Mouse (Mus musculus) frontal cortex, postnatal 36 days (tissue): ENCODE measurements around the gene Arf4.

ENCODE experiments used
- DNase-seq, 2 experiments: peaks; one replicate each; pipeline ENCODE4 v3.0.0; 2022; ENCODE audit warnings: low spot score in 2 of 2

Arf4 gene

DNA sequence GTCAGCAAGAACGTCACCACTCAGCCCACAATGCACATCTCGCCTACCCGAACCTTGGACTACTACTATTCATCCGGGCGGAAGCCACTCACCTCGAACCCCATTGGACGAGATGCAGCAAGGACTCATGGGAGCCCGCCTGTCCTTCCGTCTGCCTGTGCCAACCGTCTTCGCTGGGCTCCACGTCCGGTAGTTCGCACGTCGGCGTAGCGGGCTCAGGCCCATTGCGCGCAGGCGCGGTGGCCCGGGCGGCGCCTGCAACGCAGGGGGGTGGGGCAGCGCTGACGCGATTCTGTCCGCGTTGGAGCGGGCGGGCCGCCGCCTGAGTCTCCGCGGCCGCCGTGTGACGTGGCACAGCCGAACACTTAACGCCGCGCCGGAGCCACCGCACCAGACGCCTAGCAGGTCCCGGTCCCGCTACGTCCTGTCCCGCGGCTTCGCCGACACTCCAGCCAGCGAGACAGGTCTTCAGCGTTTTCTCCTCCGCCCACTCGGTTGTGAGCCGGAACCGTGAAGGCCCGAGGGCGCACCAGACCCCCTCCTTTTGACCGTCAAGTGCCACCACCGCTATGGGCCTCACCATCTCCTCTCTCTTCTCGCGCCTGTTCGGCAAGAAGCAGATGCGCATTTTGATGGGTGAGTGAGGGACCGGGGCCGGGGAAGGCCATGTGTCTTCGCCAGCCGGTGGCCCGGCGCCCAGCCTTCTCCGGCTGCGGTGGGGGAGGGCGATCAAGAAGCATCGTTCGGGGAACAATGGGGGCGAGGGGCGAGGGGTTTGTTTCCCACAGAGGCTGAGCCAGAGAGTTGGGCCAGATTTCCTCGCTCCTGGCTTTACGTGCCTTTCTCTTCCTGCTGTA is at the start of gene Arf4:
Gene Arf4 (plus strand): TSS at position 224 of the 857 bp plus-strand sequence.
- peak; percentile 98 to 99 for DNase-seq

DNA sequence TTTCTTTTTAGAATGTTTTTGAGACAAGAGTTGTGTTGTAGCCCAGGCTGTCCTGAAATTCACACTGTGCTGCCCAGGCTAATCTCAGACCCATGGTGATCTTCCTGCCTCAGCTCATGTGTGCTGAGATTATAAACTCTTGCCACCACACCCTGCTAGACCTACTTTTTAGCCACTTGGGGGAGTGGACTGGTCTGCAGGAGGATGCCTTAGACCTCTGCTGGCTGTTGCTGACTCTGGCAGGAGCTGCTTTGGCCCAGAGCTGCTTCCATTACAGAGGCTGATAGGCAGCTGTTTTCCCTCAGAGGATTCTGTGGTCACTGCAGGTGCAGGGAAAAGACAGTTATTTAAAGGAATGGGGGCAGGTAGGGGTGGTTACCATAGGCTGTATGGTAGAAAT is 46.5 kb upstream of the Arf4 start:
- DNase-seq: no peak

DNA sequence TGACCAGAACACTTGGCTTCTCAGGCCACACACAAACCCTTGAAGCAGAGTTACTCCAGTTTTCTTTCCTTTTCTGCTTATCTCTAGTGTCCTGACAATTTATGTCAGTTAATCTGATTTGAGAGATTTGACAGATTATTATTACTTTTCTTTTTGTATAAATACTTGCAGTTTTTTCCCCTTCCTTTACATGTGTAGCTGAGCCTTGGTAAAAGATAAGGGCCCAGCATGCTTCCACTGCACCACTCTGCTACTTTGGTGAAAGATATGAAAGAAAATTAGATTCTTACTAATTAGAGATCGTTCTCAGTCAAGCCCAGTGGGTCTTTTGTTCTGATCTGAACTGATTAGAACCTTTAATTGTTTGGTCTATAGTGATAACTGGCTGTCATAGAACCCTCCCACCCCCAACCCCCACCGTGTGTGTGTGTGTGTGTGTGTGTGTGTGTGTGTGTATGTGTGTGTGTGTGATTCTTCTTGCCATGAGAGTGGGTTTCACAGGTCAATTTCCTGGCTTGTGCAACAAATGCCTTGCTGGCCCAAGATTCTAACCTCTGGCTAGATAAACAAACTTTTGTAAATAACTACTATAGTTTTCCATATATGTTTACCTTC is 44.5 kb upstream of the Arf4 start:
- DNase-seq: no peak

DNA sequence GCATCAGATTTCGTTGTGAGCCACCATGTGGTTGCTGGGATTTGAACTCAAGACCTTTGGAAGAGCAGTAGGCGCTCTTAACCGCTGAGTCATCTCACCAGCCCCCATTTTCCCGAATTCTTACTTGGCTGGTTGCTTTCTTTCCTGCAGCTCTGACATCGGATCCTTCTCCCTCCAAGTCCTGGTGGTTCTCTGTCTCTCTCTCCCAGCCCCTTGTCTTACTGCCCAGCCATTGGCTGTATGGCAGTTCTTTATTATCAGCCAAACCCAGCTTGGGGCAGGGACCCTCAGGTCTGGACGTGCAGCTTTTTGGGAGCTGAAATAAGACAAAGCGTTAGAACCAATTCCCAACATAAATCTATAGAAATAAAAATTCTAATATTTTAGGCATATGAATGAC is 42.7 kb upstream of the Arf4 start:
- DNase-seq: no peak

DNA sequence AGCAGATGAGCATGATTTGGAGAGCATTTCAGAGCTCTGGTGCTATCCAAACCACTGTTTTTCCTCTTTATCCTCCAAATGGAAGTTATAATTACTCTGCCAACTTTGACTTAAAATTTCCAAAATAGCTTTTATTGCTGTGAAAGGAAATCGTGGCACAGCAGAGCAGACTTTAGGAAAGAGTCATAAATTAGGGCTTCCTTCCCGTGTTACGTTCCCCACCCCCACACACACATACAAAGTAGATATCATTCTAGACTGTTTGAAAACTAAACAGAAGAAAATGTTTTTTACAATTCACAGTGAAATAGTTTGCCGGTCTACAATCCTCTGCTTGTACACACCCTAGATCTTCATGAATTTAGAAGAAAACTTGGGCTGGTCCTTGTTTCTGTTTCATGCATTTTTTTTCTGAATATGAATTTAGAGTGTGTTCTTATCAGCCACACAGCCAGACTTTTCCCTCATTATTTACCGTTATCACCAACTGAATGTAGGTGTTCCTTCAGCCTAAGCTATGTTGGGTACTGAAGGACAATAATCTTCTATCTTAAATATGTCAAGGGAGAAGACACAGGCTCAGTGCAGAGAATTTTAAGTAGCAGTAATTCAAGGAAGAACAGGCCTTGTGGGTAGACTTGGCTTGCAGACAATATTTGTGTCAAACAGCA is 42.0 kb upstream of the Arf4 start:
- DNase-seq: no peak

DNA sequence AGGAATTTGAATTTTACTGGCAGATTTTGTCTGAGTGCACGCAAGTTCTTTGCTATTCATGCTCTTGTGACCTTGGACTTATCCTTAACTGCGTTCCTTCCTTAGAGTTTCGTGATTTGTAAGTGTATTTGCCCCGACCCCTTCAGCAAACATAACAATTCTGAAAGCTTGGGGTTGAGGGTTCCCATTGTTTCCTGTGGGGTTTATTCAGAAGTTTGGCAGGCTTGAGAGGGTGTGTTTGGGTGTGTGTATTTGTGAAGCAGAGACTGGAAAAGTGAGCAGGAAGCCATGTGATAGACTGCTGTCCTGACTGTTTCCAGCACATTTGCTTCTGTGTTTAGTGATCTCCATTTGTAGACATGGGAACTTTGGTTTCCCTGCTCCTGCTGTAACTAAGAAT is 32.5 kb upstream of the Arf4 start:
- no peak for DNase-seq

DNA sequence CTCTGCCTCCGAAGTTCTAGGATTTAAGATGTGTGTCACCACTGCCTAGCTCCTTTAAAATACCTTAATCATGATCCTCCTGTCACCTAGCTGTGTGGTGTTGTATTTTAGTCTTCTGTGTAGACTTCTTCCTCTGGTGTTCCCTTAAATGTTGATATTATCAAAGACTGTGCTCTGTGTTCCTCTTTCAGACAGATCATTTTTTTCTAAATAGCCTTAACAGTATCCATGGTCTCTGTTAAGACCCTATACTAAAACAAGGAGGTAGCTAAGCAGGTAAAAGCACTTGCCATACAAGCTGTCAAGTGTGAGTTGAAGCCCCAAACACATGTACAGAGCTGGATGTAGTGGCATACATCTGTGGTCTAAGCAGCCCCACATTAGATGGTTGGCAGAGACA is 28.2 kb upstream of the Arf4 start:
- DNase-seq: no peak

DNA sequence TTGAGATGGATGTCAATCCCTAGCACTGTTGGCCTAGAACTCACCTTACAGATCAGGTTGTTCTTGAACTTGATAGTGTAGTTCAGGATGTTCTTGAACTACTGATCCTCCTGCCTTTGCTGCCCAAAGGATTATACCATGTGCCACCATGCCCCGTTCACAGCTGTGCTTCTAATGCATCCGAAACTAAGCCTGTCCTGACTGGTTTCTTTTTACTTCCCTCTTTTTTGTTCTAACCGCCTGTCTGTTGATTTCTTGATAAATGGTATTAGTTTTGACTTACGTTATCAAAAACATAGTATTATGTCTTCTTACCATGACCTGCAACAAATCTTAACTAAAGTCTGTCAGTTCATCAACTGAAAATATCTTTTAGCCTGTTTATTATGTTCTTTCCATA is 27.2 kb upstream of the Arf4 start:
- no peak for DNase-seq

DNA sequence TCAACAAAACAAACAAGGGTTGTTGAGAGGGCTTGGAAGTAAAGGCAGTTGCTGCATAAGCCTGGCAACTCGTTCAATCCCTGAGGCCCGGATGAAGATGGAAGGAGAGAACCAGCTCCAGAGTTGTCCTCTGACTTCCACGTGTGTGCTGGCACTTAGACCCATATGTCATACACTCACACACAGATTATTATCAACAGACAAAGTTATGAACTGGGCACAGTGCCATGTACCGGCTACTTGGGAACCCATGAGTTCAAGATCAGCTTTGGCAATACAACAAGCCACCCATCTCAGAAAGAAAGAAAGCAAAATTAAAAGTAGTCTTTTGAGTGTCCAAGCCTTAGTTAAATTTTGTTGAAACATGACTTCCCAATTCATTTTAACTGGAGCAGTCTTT is 12.6 kb upstream of the Arf4 start:
- no peak for DNase-seq

DNA sequence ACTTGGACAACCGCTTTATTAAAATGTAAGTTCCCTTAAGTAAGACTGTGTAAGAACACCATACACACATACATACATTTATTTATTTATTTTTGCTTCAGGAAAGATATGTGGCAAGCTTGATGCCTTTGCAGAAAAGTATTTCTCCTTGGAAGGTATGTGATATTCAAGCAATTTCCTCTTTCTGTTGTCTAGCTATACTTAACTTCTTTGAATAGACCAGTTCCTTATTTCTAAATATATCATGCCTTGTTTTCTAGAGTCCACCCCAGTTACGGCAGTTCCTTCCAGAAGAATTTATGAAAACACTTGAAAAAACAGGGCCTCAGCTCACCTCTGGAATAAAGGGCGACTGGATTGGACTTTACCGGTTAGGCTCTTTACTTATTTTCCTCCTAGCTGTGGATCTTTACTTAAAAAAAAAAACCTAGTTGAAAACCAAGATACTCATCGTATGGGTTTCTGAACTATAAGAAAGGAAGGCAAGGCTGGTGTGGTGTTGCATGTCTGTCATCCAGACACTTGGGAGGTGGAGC is 11.2 kb upstream of the Arf4 start:
- DNase-seq: no peak

DNA sequence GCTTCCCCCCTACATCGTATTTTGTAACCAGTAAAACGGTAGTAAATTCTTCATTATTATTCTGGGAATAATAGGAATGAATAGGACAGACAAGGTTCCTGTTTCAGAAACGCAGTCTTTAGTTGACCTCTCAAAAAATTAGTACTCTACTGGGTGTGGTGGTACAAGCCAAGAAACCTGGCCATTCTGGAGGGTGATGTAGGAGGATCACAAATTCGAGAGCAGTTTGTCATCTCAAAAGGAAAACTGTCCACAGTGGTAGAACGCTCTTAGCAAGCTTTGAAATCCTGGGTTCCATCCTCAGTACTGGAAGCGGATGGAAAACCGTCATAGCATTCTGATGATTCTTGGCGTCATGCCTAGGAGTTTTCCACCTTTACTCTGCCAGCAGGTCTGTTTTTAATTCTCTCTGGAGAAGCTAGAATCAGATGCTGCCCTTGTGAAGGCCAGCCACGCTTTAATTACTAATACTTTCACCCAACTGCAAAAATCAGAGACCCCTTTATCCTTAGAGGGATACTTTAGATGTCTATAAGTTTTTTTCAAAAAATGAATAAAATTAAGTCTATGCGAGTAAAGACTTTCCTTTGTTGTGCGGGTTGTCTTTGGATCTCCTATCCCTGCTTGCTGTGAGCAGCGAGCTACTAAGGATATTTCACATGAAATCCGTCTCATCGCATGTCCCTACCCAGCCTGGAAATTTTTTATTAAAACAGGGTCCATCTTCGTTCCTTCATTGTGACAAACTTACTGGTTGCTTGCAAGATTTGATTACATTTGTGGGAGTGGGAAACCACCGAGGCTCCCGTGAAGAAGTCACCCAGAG is 636 bp upstream of the Arf4 start:
- peak; percentile 15 to 48 for DNase-seq

DNA sequence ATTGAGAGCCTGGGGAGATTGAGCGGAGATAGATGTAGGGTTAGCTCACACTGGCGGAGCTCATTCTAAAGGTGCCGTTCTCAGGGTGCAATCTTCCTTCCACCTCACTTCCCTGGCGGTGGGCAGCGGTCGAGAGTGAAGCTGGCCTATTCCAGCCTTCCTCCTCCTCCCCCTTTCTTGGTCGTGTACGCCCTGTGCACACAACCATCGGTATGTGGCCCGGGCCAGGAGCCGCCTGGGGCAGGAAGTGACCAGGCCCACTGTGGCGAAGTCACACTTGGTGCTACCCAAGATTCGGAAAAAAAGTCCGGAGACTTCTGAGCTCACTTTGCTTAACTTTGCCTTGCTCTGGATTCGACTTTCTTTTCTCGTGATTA is 822 bp downstream of the Arf4 start:
- DNase-seq: peak; percentile 36 to 39

DNA sequence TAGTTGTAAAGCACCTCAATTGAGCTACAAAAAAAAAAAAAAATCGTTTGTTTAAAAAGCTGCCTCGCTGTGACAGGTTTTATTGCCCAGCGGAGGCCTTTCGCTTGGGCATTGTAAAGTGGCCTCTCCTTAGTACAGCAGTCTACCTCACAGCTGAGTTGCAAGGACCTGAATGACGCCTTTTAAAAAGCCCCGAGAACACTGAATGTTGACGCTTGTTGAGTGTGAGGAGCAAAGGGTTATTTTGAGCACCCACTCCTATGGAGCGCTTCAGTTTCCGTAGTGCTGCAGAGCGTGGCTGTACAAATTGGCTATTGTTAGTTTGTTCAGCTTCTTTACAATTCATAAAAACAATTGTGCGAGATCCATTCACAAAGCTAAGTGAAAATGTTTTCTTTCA is 1.4 kb downstream of the Arf4 start:
- DNase-seq: no peak

DNA sequence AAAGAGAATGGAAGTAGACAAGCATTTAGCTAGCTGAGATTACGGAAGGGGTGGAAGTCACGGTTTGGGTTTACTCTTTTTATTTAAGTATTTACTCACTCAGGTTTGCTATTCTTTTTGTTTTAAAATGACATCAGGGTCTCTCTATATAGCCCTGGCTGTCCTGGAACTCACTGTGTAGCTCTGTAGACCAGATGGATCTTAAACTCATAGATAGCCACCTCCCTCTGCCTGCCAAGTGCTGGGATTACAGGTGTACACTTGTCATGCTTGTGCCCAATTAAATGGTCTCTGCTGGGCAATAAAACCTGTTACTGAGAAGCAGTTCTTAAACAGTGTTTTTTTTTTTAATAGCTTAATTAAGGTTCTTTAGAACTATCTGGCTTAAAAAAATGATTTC is 2.1 kb downstream of the Arf4 start:
- DNase-seq: no peak

DNA sequence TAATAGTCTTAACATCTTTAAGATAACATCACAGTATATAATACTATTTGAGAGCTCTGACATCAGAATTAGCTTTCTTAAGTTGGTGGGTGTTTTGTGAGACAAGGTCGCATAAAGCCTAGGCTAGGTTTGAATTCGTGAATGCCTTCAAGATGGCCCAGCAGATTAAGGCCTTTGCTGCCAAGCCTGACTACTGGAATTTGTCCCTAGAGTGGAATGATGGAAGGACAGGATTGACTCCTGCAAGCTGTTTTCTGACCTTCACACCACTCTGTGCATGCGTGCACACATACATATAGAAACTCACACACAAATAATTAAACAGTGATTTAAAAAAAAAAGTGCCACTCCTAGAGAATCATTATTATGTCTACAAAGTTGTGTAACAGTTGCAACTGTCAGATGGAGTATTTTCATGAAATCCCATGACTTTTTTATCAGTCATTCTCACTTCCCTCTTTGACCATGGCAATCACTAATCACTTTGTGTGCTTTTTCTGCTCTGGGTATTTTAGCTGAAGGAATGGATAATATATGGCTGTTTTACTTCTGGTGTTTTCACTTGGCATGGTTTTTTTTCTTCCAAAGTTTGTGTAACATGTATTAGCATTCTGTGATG is 5.2 kb downstream of the Arf4 start:
- no peak for DNase-seq

DNA sequence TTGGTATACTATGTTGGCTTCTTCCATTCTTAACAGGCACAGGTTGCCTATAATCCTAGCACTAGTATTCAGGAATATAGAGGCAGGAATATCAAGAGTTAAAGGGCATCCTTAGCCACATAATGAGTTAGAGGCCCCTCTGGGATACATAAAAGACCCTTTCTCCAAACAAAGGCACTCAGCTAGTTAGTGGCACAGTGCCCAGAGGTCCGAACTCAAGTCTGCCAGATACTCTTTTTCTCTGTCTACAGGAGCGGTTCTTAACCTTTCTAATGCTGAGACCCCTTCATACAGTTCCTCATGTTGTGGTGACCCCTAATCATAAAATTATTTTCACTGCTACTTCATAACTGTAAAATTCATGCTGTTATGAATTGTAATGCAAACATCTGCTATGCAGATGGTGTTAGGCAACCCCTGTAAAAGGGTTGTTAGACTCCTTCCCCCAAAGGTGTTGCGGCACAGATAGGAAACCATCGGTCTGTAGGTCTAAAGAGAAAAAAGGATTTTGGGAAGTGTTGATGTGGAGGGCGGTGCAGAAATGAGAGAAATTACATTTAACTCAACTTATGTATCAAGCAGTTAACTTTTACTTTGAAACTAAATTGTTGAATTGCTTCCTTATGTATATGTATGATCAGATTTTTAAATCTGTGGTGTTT is 8.2 kb downstream of the Arf4 start:
- no peak for DNase-seq

DNA sequence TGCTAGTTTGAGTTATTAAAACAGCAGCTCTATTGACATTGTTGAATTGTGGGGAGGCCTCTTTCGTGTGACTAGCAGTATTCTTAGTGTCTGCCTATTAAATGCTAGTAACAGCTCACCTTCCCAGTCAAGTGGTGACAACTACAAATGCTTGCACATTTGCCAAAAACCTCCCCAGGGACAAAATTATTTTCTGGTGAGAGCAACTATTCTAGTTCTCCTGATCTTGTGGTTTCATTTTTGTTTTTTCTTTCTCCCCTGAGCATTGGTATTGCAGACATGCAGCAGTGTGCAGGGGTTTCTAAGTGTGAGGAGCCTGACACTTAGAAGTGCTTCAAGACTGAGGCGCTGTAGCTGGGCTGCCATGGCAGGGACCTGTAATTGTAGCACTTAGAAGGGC is 9.9 kb downstream of the Arf4 start:
- no peak for DNase-seq

DNA sequence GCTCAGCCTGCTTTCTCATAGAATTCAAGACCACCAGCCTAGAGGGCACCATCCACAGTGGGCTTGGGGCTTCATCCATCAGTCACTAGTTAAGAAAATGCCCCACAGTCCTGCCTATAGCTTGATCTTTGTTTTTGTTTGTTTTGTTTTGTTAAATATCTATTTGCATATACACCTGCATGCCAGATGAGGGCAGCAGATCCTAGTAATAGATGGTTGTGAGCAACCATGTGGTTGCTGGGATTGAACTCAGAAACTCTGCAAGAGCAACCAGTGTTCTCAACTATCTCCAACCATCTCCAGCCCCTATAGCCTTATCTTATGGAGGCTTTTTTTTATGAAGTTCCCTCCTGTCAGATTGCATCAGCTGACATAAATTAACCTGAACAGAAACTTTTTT is 14.0 kb downstream of the Arf4 start:
- no peak for DNase-seq

DNA sequence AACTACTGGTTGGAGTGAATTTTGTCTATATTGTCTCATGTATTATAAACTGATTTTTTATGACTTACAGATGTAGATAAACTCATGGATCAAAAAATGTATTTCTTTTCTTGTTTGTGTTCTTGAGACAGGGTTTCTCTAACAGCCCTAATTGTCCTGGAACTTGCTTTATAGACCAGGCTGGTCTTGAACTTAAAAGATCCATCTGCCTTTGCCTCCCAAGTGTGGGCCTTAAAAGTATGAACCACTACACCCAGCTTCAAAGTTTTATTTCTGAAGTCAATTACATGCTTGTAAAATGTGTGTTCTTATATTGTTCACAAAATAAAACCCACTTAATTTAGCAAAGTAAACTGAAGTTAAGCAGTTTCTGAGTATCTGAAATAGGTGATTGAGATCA is 20.3 kb downstream of the Arf4 start:
- DNase-seq: no peak

DNA sequence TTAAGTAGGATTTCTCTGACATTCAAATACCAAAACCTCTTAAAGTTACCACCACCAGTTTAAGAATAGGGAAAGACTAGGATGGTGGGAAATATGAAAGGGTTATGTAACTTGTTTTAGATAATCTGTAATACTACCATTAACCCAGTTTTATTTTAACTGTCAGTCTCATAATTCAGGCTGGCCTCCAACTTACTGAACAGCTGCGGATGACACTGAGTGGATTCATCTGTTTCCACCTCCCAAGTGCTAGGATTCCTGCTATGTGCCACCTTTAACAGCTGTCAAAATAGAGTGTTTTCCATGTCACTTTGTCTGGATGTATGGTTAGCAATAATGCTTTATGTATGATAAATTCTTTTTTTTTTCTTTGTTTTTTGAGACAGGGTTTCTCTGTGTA is 22.4 kb downstream of the Arf4 start:
- DNase-seq: no peak

DNA sequence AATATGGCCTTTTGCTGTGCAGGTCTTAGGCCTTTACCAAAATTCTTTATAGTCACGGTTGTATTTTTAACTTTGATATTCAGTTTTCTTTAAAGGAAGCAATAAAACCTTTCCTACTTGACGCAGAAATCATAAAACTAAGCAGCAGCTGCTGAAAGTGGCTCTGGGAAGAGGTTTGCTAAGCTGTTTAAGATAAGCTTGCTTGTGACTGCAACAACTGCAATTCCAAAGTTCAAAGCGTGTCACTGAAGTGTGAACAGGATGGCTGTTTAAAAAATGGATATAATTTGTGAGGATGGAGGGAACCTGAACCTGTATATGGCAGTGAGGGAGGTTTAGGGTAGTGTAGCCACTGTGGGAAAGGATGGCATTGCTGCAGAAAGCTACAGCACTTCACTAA is 24.1 kb downstream of the Arf4 start:
- no peak for DNase-seq
